Mouse (Mus musculus) kidney, adult 2 months (tissue): ENCODE data around the gene Rars2.

ENCODE experiments used
- CTCF ChIP-seq: fragments of 200-500 bp; conservative IDR thresholded peaks from 2 replicates; pipeline ENCODE4 v1.5.1; 2011; ENCODE audit warnings: low read depth, mild to moderate bottlenecking, control low read depth, low read length, moderate library complexity, mixed read lengths; ENCODE audit not compliant: insufficient read depth, insufficient read length
- POLR2A ChIP-seq: fragments of 200-500 bp; IDR thresholded peaks from one replicate; pipeline ENCODE4 v1.6.1; 2011; ENCODE audit warnings: low read depth, low read length, control low read depth

GRCm38 (mm10) chr4:34656101-34656500, 41.3 kb downstream of the Rars2 start:
- TF ChIP-seq CTCF (no peak), POLR2A (no peak)
